Mouse (Mus musculus) cerebellum, adult 2 months (tissue): Measurements from ENCODE around the gene Mrps18a.

Source experiments
- CTCF ChIP-seq: fragments of 200-500 bp; IDR thresholded peaks from 2 replicates; pipeline ENCODE4 v1.5.1; 2011; ENCODE audit warnings: low read depth, mild to moderate bottlenecking, control low read depth, low read length, moderate library complexity, borderline replicate concordance; ENCODE audit not compliant: insufficient read depth
- POLR2A ChIP-seq: fragments of 200-500 bp; IDR thresholded peaks from 2 replicates; pipeline ENCODE4 v1.6.1; 2011; ENCODE audit warnings: low read length, control low read depth, borderline replicate concordance; ENCODE audit not compliant: insufficient read depth

DNA sequence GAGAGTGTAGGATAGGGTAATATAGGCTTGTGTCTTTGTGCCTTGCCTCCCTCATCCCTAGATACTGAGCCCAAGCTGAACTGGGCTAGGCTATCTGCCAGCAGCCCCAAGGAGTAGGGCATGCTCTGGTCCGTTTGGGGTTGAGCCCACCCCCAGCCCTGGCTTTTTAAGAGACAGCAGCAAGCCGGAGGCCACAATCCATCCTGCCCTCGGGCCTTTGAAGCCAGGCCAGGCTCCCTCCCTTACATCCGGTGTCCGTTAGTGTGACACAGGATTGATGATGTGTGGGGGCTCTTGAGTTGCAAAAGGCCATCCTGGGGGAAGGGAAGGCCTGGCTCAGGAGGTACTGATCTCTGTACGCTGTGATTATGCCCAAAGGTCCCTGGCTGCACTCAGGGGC lies 15.8 kb downstream of the Mrps18a start:
- no peak for TF ChIP-seq POLR2A
- TF ChIP-seq CTCF: no peak
